Mouse (Mus musculus): ENCODE data around the gene Gm47995.
"Not testable (repeated sequence)": the region's sequence is repeated elsewhere in the genome, so short reads cannot be mapped to it uniquely, and the experiment has no call there.

Gm47995 gene

GRCm38 (mm10) chr1:151186879-151187424 lies 11.3 kb upstream of the Gm47995 start:
- not testable (repeated sequence) for DNase-seq (ENCODE audit: low spot score)

DNA sequence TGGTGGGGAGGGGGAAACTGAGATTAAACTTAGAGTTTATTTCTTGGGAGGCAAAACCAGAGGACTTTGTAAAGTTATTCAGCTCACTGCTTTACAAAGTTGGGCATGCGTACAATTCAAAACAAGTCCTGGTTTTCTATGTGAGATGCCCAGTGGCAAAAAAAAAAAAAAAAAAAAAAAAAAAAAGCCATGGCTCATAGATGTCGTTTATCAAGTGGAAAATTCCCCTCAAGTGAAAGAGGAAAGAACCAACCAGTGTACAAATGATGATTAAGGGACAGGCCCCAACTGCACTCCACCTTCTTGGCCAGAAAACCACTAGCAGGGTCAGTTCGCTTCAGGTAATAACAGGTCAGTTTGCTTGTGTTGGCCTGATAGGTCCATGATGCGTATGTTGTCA lies 9.8 kb upstream of the Gm47995 start:
- DNase-seq (ENCODE audit: low spot score), result no peak

DNA sequence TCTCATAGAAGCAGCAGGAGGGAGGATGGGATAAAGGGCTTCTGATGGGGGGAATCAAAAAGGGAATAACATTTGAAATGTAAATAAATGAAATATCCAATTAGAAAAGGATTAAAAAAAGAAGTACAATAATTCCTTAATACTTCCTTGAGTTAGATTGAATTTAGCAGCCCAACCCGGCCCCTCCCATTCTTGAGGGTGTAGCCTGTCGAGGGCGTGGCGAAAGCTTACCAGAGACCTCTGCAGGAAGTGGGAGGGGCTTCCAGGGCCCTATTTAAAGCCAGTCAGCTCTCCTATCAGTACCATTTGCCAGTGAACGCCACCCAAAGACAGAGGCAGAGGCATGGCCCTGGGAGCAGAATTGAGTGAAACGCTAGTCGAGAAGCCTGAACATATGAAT lies 6.2 kb upstream of the Gm47995 start, which contains the start of gene Gm8947:
Gene Gm8947 (plus strand): TSS at position 302 of the 400 bp plus-strand sequence.
- not testable (repeated sequence) for DNase-seq (ENCODE audit: low spot score)

DNA sequence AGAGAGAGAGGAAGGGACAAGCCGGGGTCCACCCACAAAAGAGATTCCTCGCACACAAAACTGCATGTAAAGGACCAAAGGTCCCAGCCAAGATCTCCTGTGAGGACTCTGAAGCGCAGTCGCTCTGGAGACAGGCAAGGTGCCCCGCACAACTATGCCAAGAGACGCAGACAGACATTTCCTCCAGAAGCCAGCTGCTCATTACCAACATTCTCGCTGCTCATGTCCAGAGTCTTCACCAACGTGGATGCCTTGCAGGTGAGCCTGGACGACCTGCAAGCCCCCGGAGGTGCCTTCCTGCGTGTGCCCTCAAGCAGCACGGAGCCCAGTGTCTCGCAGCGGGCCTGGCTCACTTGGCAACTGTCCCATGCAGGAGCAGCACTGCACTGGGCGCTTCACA lies 5.5 kb upstream of the Gm47995 start:
- not testable (repeated sequence) for DNase-seq (ENCODE audit: low spot score)

- DNase-seq (ENCODE audit: low spot score), result not testable (repeated sequence)
Observed at GRCm38 (mm10) chr1:151195986-151196385, 2.3 kb upstream of the Gm47995 start.

GRCm38 (mm10) chr1:151196690-151197089 lies 1.6 kb upstream of the Gm47995 start:
- DNase-seq (ENCODE audit: low spot score), result not testable (repeated sequence)

GRCm38 (mm10) chr1:151200620-151201019 lies 2.4 kb downstream of the Gm47995 start:
- not testable (repeated sequence) for DNase-seq (ENCODE audit: low spot score)

DNA sequence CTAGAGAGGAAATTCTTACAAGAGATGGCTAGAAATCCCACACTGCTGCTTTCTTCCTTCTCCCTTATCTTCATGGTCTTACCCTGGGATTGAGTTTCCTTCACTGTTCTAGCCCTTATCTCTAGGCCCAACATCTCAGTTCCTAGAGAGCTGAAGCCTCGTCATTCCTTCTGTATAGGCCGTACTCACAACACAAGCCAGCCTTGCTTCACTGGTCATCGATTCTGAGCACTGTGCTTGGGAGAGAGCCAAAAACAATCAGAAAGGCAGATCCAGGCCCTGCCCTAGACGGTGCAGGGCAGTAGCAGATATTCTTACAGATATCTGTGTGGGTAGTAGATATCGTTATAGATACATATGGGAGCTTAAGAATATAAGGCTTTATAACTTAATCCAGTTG lies 4.5 kb downstream of the Gm47995 start:
- DNase-seq (ENCODE audit: low spot score), result not testable (repeated sequence)

GRCm38 (mm10) chr1:151203818-151204217 lies 5.6 kb downstream of the Gm47995 start, which contains the start of gene 3110040M04Rik:
3110040M04Rik (plus strand) TSS chr1:151204121.
- not testable (repeated sequence) for DNase-seq (ENCODE audit: low spot score)

- DNase-seq (ENCODE audit: low spot score), result not testable (repeated sequence)
Observed at GRCm38 (mm10) chr1:151208493-151208892, 10.2 kb downstream of the Gm47995 start.

DNA sequence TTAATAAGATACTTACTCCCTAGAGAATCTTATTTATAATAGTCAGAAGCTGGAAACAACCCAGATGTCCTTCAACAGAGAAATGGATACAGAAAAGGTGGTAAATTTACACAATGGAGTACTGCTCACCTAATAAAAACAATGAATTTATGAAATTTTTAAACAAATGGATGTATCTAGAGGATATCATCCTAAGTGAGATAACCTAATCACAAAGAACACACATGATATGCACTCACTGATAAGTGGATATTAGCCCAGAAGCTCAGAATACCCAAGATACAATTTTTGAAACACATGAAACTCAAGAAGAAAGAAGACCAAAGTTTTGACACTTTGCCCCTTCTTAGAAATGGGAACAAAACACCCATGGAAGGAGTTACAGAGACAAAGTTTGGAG lies 10.7 kb downstream of the Gm47995 start:
- not testable (repeated sequence) for DNase-seq (ENCODE audit: low spot score)

DNA sequence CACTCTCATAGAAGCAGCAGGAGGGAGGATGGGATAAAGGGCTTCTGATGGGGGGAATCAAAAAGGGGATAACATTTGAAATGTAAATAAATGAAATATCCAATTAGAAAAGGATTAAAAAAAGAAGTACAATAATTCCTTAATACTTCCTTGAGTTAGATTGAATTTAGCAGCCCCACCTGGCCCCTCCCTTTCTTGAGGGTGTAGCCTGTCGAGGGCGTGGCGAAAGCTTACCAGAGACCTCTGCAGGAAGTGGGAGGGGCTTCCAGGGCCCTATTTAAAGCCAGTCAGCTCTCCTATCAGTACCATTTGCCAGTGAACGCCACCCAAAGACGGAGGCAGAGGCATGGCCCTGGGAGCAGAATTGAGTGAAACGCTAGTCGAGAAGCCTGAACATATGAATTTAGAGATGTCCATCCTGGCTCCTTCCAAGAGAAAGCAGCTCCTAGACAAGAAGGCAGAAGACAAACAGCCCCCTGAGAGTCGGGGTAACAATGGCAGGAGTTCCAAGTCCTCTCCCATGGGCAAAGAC lies 11.6 kb downstream of the Gm47995 start, which contains the start of gene Gm47996:
Gene Gm47996 (plus strand): TSS at position 308 of the 532 bp plus-strand sequence.
- DNase-seq (ENCODE audit: low spot score), result not testable (repeated sequence)

- DNase-seq (ENCODE audit: low spot score), result not testable (repeated sequence)
Observed at GRCm38 (mm10) chr1:151211666-151212065, 13.4 kb downstream of the Gm47995 start.

DNA sequence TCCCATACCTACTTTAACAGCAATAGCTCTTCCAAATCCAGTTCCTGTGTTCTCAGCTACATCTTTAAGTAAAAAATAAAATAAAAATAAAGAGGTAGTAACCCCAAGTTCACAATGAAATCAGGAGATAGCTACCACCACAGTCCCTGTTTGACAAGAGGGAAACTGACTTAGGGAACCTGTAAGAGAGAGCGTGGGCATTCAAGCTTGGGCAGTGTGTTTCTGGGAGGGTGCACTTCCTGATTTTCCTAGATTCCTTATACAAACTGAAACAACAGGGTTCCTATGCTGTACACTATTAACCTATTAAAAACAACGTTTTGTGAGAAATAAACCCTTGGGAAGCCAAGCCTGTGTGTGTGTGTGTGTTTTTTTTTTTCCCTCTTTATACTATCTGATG lies 16.6 kb downstream of the Gm47995 start:
- DNase-seq (ENCODE audit: low spot score), result no peak

DNA sequence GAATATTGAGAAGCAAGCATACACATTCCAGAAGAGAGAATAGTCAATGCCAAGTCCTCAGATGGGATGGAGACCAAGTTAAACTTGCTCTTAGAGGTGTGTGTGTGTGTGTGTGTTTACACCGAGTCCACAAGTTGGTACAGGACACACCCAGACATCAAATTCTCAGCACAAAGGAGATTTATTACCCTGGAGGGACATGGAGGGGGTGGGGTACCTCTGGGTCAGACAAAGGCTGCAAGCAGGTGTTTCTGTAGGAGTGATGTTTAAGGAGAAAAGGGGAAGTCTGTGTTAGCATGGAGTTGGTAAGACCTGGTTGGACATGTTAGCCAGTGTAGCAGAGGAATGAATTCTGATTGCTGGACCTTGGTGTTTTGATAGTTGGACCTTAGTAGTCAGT lies 17.7 kb downstream of the Gm47995 start:
- DNase-seq (ENCODE audit: low spot score), result no peak

DNA sequence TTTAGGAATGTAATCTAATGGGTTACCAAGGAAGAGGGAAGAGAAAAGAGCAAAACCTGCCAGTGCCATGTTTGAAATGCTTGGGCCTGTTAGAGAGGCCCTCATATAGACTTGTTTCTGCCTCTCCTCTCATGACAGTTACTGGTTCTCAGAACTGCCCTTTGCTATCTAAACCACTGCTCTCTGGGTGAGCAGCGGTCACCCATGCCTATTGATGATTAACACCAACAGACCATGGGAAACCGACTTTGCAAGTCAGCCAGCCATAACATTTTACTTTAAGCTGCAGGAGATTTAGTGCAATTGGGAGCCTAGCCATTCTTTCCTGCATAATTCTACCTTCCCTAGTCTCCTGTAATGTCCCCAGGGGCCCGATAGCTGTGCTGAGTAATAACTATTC lies 18.2 kb downstream of the Gm47995 start:
- no peak for DNase-seq (ENCODE audit: low spot score)

- no peak for DNase-seq (ENCODE audit: low spot score)
Observed at GRCm38 (mm10) chr1:151219045-151219444, 20.8 kb downstream of the Gm47995 start.

GRCm38 (mm10) chr1:151220098-151220497 lies 21.9 kb downstream of the Gm47995 start:
- DNase-seq (ENCODE audit: low spot score), result no peak

DNA sequence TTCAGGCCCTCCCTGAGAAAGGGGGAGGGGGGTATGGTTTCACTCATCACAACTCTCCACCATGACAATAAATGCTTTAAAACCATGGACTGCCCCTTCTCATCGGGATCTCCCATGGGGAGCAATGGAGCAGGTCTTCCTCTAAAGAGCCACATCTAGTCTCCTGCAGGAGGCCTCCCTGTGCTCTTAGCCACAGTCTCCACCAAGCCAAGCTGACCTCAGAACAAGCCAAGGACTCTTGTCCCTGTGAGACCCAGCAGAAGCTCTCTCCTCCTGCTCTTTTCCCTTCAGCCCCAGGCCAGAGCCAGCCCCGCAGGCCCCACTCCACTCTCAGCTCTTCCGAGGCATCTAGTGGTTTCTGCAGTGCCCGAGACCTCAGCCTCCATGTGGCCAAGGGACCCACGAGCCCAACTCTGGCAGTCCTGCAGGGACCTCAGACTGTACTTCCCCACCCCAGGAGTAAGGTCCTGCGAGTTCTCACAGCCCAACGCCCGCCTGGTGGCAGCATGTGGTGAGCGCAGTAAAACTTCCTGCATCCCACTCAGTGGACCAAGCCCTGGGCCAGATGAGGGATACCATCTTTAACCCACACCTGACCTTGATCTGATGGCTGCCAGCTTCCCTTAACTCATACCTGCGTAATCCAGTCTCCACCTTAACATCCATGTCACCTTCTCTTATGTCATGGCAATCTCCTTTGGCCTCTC lies 24.5 kb downstream of the Gm47995 start:
- DNase-seq (ENCODE audit: low spot score), result no peak

GRCm38 (mm10) chr1:151223377-151223776 lies 25.1 kb downstream of the Gm47995 start:
- DNase-seq (ENCODE audit: low spot score), result no peak

- no peak for DNase-seq (ENCODE audit: low spot score)
Observed at GRCm38 (mm10) chr1:151224536-151224935, 26.3 kb downstream of the Gm47995 start.

- no peak for DNase-seq (ENCODE audit: low spot score)
Observed at GRCm38 (mm10) chr1:151227506-151227905, 29.3 kb downstream of the Gm47995 start.

DNA sequence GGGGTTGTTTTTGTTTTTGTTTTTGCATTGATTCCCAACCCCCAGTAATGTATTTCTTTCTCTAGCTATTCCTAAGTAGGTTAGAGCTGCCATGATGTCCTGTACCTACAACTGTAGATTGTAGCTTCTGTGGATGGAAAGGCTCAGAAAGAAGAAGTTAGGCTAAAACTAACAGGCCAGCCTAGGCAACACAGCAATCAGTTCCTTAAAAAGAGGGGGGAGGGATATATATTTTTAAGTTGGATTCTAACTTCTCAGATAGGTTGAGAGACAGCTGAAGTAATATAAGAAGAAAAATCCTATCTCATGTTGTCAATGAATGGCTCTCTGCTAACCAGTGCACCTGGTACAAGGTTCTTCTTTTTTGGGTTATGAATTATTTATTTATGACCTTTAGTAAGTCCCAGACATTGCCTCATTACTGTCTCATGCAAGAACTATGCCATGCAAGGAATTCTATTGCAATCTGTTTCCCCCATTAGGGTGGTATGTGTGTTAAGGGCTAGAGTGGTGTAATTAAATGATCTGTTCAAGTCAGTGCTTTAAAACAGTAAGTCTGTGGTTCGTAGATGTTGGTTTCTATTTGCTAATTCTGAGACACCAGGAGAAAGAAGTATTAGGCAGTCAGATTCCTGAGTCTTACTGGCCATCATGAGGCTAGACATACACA lies 30.2 kb downstream of the Gm47995 start:
- no peak for DNase-seq (ENCODE audit: low spot score)
